Mouse (Mus musculus): ENCODE results near the gene Rgp1. TPM values are rescaled to one million over a fixed set of nuclear protein-coding genes. Genes with fewer than 3 reads are reported as not detected.

The Rgp1 gene
- 13.4 and 15.1 TPM in 2 replicates for polyA plus RNA-seq (2012; rRNA removed)
- 11.0 and 11.4 TPM in 2 replicates for polyA plus RNA-seq (2014; fragmentation: Nextera tagmentation; extraction: Ambion mirVana)

DNA sequence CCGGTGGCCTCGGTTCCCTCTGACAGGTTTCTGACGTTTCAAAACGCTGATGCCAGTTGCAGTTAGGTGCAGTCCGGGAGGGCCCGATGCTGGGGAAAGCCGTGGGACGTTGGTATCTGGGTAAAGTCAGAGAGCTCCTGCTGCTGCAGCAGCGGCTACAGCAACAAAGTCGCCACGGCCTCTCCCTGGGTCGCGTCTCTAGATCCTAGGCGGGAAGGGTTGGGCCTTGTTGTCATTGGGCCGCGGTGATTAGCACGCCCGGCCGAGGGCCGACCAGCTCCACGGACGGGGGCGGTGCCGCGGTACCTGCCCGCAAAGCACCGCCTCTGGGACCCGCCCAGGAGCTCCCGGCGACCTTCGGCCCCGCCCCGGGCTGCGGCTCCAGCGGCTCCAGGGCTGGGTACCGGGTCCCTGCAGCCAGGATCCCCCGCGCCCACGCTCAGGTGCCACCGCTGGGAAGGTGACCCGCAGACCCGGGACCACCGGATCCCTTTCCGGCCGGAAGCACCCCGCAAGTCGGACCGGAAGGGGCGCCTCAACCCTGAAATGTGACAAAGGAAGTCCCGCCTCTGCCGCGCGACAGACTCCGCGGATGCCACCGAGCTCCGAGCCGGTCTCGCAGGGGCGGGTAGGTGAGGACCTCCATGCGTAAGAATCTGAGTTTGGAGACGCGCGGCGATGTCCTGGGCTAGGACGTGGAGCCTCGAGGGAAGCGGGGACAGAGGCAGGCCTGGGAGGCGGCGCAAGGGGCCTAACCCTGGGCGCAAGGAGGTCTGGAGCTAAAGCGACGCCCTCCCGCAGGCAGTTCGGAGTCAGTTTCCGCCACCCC, at the start of gene Rgp1, which contains the start of gene Gba2:
TSS of gene Rgp1 (plus strand) at position 340 of the 829 bp plus-strand sequence.
TSS of gene Gba2 (minus strand) at position 498 of the 829 bp plus-strand sequence.
- peak within 1 kb of the TSS; percentile 92 for H3K4me2 ChIP-seq (ENCODE audit: low read depth)
- DNase-seq (ENCODE audit: low read depth in 3 of 3, low spot score in 3 of 3) (peak; percentile 85 to 88 (median 87)), ATAC-seq (ENCODE audit: insufficient read depth) (peak; percentile 99)
- under 1% methylated on average over 75 of the region's 76 CpGs for whole genome bisulfite sequencing (ENCODE audit: insufficient replicate concordance)
- peak within 1 kb of the TSS; percentile 83 for H3K4me3 ChIP-seq (ENCODE audit: insufficient read depth in 1 of 2, low read depth in 2 of 2, low read length in 2 of 2)
- H3K27ac ChIP-seq: peak within 1 kb of the TSS; percentile 88
- H3K27me3 ChIP-seq (ENCODE audit: control insufficient read depth, insufficient read depth, low read length): no peaks in the 10 kb centered on the region
- peaks cover 11 to 20% of the 10 kb centered on the region in 2 experiments for H3K4me1 ChIP-seq (replicated peaks; ENCODE audit: control insufficient read depth in 2 of 2, insufficient read depth in 2 of 2, low read length in 1 of 2)
- H3K36me3 ChIP-seq (replicated peaks; ENCODE audit: control insufficient read depth, insufficient read depth, low read depth): peaks cover 28% of the 10 kb centered on the region
- H3K9me3 ChIP-seq (ENCODE audit: control insufficient read depth, low read length): no peaks in the 10 kb centered on the region
- H3K9ac ChIP-seq (replicated peaks): peak within 1 kb of the TSS; percentile 90
- TF ChIP-seq CTCF (IDR thresholded peaks at IDR 0.05; ENCODE audit: low read depth): 0 out of 2 replicates have a peak, but pooled peaks have one; percentile 2
- TF ChIP-seq EP300 (IDR thresholded peaks at IDR 0.05; ENCODE audit: low read depth): peak; percentile 29; the same call in 1 of the 2 replicates

DNA sequence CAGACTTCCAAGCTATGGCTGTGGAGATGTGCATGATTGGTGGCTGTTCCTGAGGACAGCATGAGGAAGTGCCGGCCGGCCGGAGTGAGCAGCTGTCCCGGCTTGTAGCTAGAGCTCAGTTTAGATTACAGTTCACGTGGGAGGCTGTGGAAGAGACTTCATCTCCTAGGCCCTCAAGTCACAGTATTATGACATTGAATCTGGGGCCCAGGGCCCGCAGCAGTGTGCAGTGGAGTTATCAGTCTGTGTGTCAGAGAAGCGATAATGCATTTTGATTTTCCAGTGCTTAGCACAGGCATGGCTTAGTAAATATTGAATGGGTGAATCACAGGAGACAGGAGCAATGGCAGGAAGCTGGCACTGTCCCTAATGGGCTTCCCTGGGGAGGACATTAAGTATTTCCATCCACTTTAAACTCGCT, 48.4 kb upstream of the Rgp1 start:
- TF ChIP-seq CTCF (IDR thresholded peaks at IDR 0.05; ENCODE audit: low read depth) (no peak), EP300 (IDR thresholded peaks at IDR 0.05; ENCODE audit: low read depth) (no peak)
- no peak overlapping the region for H3K4me3 ChIP-seq (ENCODE audit: insufficient read depth in 1 of 2, low read depth in 2 of 2, low read length in 2 of 2)
- 37% methylated on average over 8 of the region's 8 CpGs for WGBS (ENCODE audit: insufficient replicate concordance)
- H3K9me3 ChIP-seq (ENCODE audit: control insufficient read depth, low read length): no peaks in the 10 kb centered on the region
- ATAC-seq (ENCODE audit: insufficient read depth): no peak
- H3K27ac ChIP-seq: no peak overlapping the region
- H3K27me3 ChIP-seq (ENCODE audit: control insufficient read depth, insufficient read depth, low read length): peaks cover 10% of the 10 kb centered on the region
- H3K4me2 ChIP-seq (ENCODE audit: low read depth): no peak overlapping the region
- H3K4me1 ChIP-seq (replicated peaks; ENCODE audit: control insufficient read depth in 2 of 2, insufficient read depth in 2 of 2, low read length in 1 of 2): peaks cover 0 to 3% of the 10 kb centered on the region in 2 experiments; a peak in 1 of 4 replicates
- no peak for DNase-seq (ENCODE audit: low read depth in 3 of 3, low spot score in 3 of 3)
- no peak overlapping the region for H3K9ac ChIP-seq (replicated peaks)
- peaks cover 42% of the 10 kb centered on the region for H3K36me3 ChIP-seq (replicated peaks; ENCODE audit: control insufficient read depth, insufficient read depth, low read depth)

DNA sequence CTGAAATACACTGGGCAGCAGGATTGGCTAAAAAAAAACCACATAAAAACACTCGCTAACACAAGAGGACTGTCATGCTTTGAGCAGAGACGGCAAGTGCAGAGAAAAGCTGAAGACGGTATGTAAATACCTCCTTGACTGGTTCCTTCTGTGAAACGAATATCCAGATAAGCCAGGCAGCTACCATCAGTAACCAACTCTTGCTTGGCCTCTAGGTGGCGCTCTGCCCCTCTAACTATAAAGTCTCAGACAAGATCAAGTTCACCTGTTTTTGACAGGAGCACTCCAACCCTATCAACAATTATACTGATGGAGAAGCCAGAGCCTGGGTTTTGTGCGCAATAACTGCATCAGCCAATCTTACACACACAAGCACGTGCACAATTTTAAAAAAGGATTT, 47.9 kb upstream of the Rgp1 start:
- Histone ChIP-seq H3K9me3 (ENCODE audit: control insufficient read depth, low read length) (no peaks in the 10 kb centered on the region), H3K27ac (no peak overlapping the region), H3K36me3 (replicated peaks; ENCODE audit: control insufficient read depth, insufficient read depth, low read depth) (peaks cover 47% of the 10 kb centered on the region), H3K4me1 (replicated peaks; ENCODE audit: control insufficient read depth in 2 of 2, insufficient read depth in 2 of 2, low read length in 1 of 2) (peaks cover 0 to 3% of the 10 kb centered on the region in 2 experiments; a peak in 1 of 4 replicates), H3K9ac (replicated peaks) (no peak overlapping the region), H3K4me3 (ENCODE audit: insufficient read depth in 1 of 2, low read depth in 2 of 2, low read length in 2 of 2) (no peak overlapping the region), H3K4me2 (ENCODE audit: low read depth) (no peak overlapping the region), H3K27me3 (ENCODE audit: control insufficient read depth, insufficient read depth, low read length) (peaks cover 5% of the 10 kb centered on the region)
- WGBS (ENCODE audit: insufficient replicate concordance): 18% methylated on average over 7 of the region's 7 CpGs
- no peak for TF ChIP-seq EP300 (IDR thresholded peaks at IDR 0.05; ENCODE audit: low read depth)
- TF ChIP-seq CTCF (IDR thresholded peaks at IDR 0.05; ENCODE audit: low read depth): peak; percentile 90
- DNase-seq (ENCODE audit: low read depth in 3 of 3, low spot score in 3 of 3): peak; percentile 68 to 71 (median 70)
- no peak for ATAC-seq (ENCODE audit: insufficient read depth)

DNA sequence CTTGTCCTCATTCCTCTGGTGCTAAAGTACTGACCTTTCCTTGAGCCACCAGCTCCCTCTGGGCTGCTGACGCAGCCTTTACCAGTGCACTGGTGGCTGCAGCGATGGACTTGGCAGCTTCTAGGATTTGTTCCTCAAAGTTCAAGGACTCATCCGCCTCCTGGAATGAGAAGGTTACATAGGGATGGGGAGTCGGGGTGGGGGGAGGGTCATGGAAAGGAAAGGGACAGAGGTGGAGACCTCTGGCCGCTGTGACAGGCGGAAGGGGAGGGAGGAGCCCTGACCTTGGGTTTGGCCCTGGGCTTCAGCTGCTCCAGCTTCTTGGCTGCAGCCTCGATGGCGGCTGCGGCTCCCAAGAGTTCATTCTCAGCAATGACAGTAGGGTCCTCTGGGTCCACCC, 45.2 kb upstream of the Rgp1 start:
- Histone ChIP-seq H3K9ac (replicated peaks) (no peak overlapping the region), H3K9me3 (ENCODE audit: control insufficient read depth, low read length) (no peaks in the 10 kb centered on the region), H3K4me1 (replicated peaks; ENCODE audit: control insufficient read depth in 2 of 2, insufficient read depth in 2 of 2, low read length in 1 of 2) (peaks cover 0 to 3% of the 10 kb centered on the region in 2 experiments; a peak in 1 of 4 replicates), H3K36me3 (replicated peaks; ENCODE audit: control insufficient read depth, insufficient read depth, low read depth) (peaks cover 73% of the 10 kb centered on the region), H3K4me3 (ENCODE audit: insufficient read depth in 1 of 2, low read depth in 2 of 2, low read length in 2 of 2) (no peak overlapping the region), H3K4me2 (ENCODE audit: low read depth) (no peak overlapping the region), H3K27ac (no peak overlapping the region), H3K27me3 (ENCODE audit: control insufficient read depth, insufficient read depth, low read length) (no peaks in the 10 kb centered on the region)
- DNase-seq (ENCODE audit: low read depth in 3 of 3, low spot score in 3 of 3): no peak
- no peak for ATAC-seq (ENCODE audit: insufficient read depth)
- 90% methylated on average over 9 of the region's 9 CpGs for WGBS (ENCODE audit: insufficient replicate concordance)
- TF ChIP-seq CTCF (IDR thresholded peaks at IDR 0.05; ENCODE audit: low read depth) (no peak), EP300 (IDR thresholded peaks at IDR 0.05; ENCODE audit: low read depth) (no peak)

DNA sequence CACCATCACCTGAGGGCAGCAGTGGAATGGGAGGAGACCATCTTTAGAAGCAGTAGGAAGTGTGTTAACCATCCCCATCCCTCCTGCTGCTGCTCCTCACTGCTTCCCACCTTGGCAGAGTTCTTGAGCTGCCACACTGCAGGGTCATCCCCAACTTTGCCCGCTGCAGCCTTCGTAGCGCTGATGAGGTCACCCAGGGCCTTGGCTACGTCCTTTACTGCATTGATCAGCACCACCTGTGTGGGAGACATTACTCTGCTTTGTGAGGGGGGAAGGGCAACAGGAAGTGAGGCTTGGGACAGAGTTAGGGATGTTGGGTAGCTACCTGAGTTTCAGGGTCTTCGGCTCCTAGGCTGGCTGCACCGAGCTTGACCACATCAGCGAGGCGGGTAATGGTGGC, 42.9 kb upstream of the Rgp1 start:
- Histone ChIP-seq H3K9me3 (ENCODE audit: control insufficient read depth, low read length) (no peaks in the 10 kb centered on the region), H3K4me1 (replicated peaks; ENCODE audit: control insufficient read depth in 2 of 2, insufficient read depth in 2 of 2, low read length in 1 of 2) (no peaks in the 10 kb centered on the region), H3K4me3 (ENCODE audit: insufficient read depth in 1 of 2, low read depth in 2 of 2, low read length in 2 of 2) (no peak overlapping the region), H3K4me2 (ENCODE audit: low read depth) (no peak overlapping the region), H3K36me3 (replicated peaks; ENCODE audit: control insufficient read depth, insufficient read depth, low read depth) (peaks cover 95% of the 10 kb centered on the region), H3K27ac (no peak overlapping the region), H3K27me3 (ENCODE audit: control insufficient read depth, insufficient read depth, low read length) (no peaks in the 10 kb centered on the region), H3K9ac (replicated peaks) (no peak overlapping the region)
- ATAC-seq (ENCODE audit: insufficient read depth): no peak
- no peak for TF ChIP-seq EP300 (IDR thresholded peaks at IDR 0.05; ENCODE audit: low read depth)
- TF ChIP-seq CTCF (IDR thresholded peaks at IDR 0.05; ENCODE audit: low read depth): no peak
- 90% methylated on average over 8 of the region's 8 CpGs for WGBS (ENCODE audit: insufficient replicate concordance)
- no peak for DNase-seq (ENCODE audit: low read depth in 3 of 3, low spot score in 3 of 3)
